Mouse (Mus musculus) hindbrain, embryonic 15.5 days (tissue): ENCODE measurements around the gene Atf7. TPM values are rescaled to one million over a fixed set of nuclear protein-coding genes. Genes with fewer than 3 reads are reported as not detected.

Experiments
- ATAC-seq: fragments of 200-750 bp; cut with Nextera tagmentation; 2 replicates; pipeline ENCODE4 v1.8.0; 2017; ENCODE audit warnings: low read depth, moderate number of reproducible peaks, moderate TSS enrichment; ENCODE audit not compliant: low FRiP score
- H3K27ac ChIP-seq: fragments of 300-500 bp; sonication (generic); replicated peaks from 2 replicates; pipeline ENCODE4 v1.5.1; 2015; ENCODE audit warnings: mild to moderate bottlenecking, inconsistent platforms
- H3K27me3 ChIP-seq: fragments of 300-500 bp; sonication (generic); 2 replicates; pipeline ENCODE4 v1.6.1; 2015; ENCODE audit warnings: control low read depth, inconsistent platforms
- H3K36me3 ChIP-seq: fragments of 300-500 bp; sonication (generic); 2 replicates; pipeline ENCODE4 v1.6.1; 2015; ENCODE audit warnings: control low read depth, inconsistent platforms
- H3K4me1 ChIP-seq: fragments of 300-500 bp; sonication (generic); replicated peaks from 2 replicates; pipeline ENCODE4 v1.6.1; 2015; ENCODE audit warnings: control low read depth, inconsistent platforms
- H3K4me2 ChIP-seq: fragments of 300-500 bp; sonication (generic); 2 replicates; pipeline ENCODE4 v1.6.1; 2015; ENCODE audit warnings: moderate library complexity, mild to moderate bottlenecking, inconsistent platforms
- H3K4me3 ChIP-seq: fragments of 300-500 bp; sonication (generic); 2 replicates; pipeline ENCODE4 v1.5.1; 2015; ENCODE audit warnings: mild to moderate bottlenecking, inconsistent platforms
- H3K9ac ChIP-seq: fragments of 300-500 bp; sonication (generic); 2 replicates; pipeline ENCODE4 v1.6.1; 2015; ENCODE audit warnings: inconsistent platforms
- H3K9me3 ChIP-seq: fragments of 300-500 bp; sonication (generic); 2 replicates; pipeline ENCODE4 v1.6.1; 2016; ENCODE audit warnings: control low read depth, inconsistent platforms
- WGBS: fragments of 180-500 bp; shearing (Covaris S2); methylation state at CpG from one replicate; pipeline ENCODE4 v1.1.7; 2015; 5-methylcytosine and 5-hydroxymethylcytosine counted together
- microRNA counts: library from miRNA; unstranded; fragments of <30 nt; microRNA quantifications from one replicate; lab custom pipeline; 2016
- microRNA-seq: library from miRNA; unstranded; fragments of <30 nt; microRNA quantifications from one replicate; pipeline ENCODE4, GENCODE M21; 2016
- polyA plus RNA-seq: library from polyadenylated mRNA; unstranded; fragments of >200 nt; fragmentation: Nextera tagmentation; extraction: Ambion mirVana; gene quantifications from 2 replicates; pipeline ENCODE4 v1.2.1, GENCODE M21; 2015

The Atf7 gene
- polyA plus RNA-seq, 1 experiment from 2014 or later = 19.8 TPM

- Histone ChIP-seq H3K9me3 (no peaks in the 10 kb centered on the region), H3K4me3 (no peak overlapping the region), H3K4me2 (no peak overlapping the region), H3K27ac (no peak overlapping the region), H3K9ac (no peak overlapping the region), H3K36me3 (peaks cover 89% of the 10 kb centered on the region), H3K27me3 (no peaks in the 10 kb centered on the region), H3K4me1 (no peaks in the 10 kb centered on the region)
- ATAC-seq = no peak
- WGBS = 89% methylated on average over 19 of the region's 19 CpGs
These were observed 124.0 kb downstream of the Atf7 start for GRCm38 (mm10) chr15:102501084-102501814.

DNA sequence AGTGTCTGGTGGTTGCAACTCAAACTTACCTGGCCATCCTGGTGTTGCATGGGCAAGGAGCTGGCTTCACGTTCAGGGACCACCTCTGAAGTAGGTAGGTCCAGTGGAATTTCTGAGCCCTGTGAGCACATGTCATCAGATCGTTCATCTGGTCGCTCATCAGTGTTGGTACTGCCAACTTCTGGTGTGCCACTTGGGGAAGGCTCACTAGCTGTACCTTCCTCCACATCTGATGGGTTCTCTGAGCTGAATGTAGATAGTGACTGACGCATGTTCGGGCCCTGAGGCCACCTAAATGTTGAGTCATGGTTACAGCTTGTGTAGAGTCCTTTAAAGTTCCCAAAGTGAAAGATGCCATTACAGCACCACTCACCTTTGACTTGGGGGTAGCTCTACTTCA is 124.8 kb downstream of the Atf7 start:
- peaks cover 86% of the 10 kb centered on the region for H3K36me3 ChIP-seq
- no peak overlapping the region for H3K9ac ChIP-seq
- WGBS = 87% methylated on average over 5 of the region's 5 CpGs
- no peaks in the 10 kb centered on the region for H3K4me1 ChIP-seq
- H3K9me3 ChIP-seq = no peaks in the 10 kb centered on the region
- no peak overlapping the region for H3K4me3 ChIP-seq
- no peak overlapping the region for H3K27ac ChIP-seq
- no peaks in the 10 kb centered on the region for H3K27me3 ChIP-seq
- no peak overlapping the region for H3K4me2 ChIP-seq
- no peak for ATAC-seq

- no peak overlapping the region for H3K27ac ChIP-seq
- H3K27me3 ChIP-seq = no peaks in the 10 kb centered on the region
- WGBS = 88% methylated on average over 6 of the region's 6 CpGs
- H3K36me3 ChIP-seq = peaks cover 85% of the 10 kb centered on the region
- no peaks in the 10 kb centered on the region for H3K9me3 ChIP-seq
- no peak overlapping the region for H3K4me3 ChIP-seq
- H3K9ac ChIP-seq = no peak overlapping the region
- no peak for ATAC-seq
- no peaks in the 10 kb centered on the region for H3K4me1 ChIP-seq
- no peak overlapping the region for H3K4me2 ChIP-seq
These were observed 125.4 kb downstream of the Atf7 start for GRCm38 (mm10) chr15:102499851-102500250.

- peaks cover 84% of the 10 kb centered on the region for H3K36me3 ChIP-seq
- no peak overlapping the region for H3K4me3 ChIP-seq
- H3K27ac ChIP-seq = no peak overlapping the region
- H3K4me2 ChIP-seq = no peak overlapping the region
- no peaks in the 10 kb centered on the region for H3K27me3 ChIP-seq
- H3K4me1 ChIP-seq = no peaks in the 10 kb centered on the region
- no peak overlapping the region for H3K9ac ChIP-seq
- ATAC-seq = no peak
- 79% methylated on average over 3 of the region's 3 CpGs for WGBS
- no peaks in the 10 kb centered on the region for H3K9me3 ChIP-seq
These were observed 125.9 kb downstream of the Atf7 start for GRCm38 (mm10) chr15:102499370-102499769.

DNA sequence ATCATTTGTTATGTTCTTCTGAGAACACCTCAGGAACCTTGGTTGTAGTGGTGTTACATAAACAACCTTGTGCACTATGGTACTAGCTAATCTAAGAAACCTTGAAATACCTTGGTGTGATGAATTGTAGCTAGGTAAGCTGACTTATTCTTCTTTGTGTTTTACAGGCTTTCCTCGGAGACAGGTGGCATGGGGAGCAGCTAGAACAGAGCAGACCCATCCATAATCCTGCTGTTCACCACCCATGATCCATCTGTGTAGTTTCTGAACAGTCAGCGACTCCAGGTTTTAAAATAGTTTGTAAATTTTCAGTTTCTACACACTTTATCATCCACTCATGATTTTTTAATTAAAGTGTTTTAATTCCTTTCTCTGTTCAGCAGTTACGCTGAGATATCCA is 126.9 kb downstream of the Atf7 start:
- WGBS = 87% methylated on average over 3 of the region's 3 CpGs
- no peaks in the 10 kb centered on the region for H3K27me3 ChIP-seq
- no peaks in the 10 kb centered on the region for H3K9me3 ChIP-seq
- no peak overlapping the region for H3K9ac ChIP-seq
- ATAC-seq = no peak
- H3K4me1 ChIP-seq = no peaks in the 10 kb centered on the region
- H3K4me3 ChIP-seq = no peak overlapping the region
- no peak overlapping the region for H3K4me2 ChIP-seq
- peaks cover 84% of the 10 kb centered on the region for H3K36me3 ChIP-seq
- H3K27ac ChIP-seq = no peak overlapping the region

GRCm38 (mm10) chr15:102487664-102488063 is 137.6 kb downstream of the Atf7 start:
- Histone ChIP-seq H3K36me3 (peaks cover 82% of the 10 kb centered on the region), H3K9ac (no peak overlapping the region), H3K9me3 (no peaks in the 10 kb centered on the region), H3K27ac (no peak overlapping the region), H3K27me3 (no peaks in the 10 kb centered on the region), H3K4me2 (no peak overlapping the region), H3K4me3 (no peak overlapping the region), H3K4me1 (no peaks in the 10 kb centered on the region)
- 76% methylated on average over 1 of the region's 1 CpGs for WGBS
- ATAC-seq = no peak

DNA sequence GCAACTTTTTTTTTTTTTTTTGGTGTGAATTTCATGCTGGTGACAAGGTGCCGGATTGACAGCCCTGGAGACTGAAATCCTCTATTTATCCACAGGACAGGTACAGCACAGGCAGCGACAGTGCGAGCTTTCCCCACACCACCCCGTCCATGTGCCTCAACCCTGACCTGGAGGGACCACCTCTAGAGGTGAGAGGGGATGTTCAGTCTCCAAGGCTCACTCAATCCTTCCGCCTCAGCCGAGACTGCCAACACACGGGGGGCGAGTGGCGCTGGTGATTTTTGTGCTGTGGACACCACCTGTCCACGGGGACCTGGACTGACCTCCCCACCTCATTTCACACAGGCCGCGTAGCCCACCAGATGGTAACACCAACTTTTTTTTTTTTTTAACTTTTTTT is 139.4 kb downstream of the Atf7 start:
- Histone ChIP-seq H3K27ac (no peak overlapping the region), H3K36me3 (peaks cover 86% of the 10 kb centered on the region), H3K4me2 (no peak overlapping the region), H3K4me1 (no peaks in the 10 kb centered on the region), H3K9me3 (no peaks in the 10 kb centered on the region), H3K4me3 (no peak overlapping the region), H3K27me3 (no peaks in the 10 kb centered on the region), H3K9ac (no peak overlapping the region)
- 91% methylated on average over 12 of the region's 12 CpGs for WGBS
- no peak for ATAC-seq

DNA sequence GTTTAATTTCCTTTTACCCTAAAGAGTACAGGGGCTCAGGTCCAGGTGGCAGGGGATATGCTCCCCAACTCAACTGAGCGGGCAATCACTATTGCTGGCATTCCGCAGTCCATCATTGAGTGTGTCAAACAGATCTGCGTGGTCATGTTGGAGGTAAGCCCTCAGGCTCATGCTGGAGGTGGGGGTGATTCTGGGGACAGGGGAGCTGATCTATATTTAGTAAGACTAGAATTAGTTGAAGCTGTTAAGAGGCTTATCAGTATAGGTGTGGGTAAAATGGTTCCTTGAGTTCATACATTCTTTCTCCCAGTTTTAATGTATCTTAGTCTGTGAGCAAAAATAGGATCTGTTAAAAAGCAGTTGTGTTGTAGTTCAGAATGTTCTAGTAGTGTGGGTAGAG is 142.1 kb downstream of the Atf7 start:
- Histone ChIP-seq H3K9me3 (no peaks in the 10 kb centered on the region), H3K4me1 (no peaks in the 10 kb centered on the region), H3K36me3 (peaks cover 82% of the 10 kb centered on the region), H3K9ac (no peak overlapping the region), H3K4me3 (no peak overlapping the region), H3K27ac (no peak overlapping the region), H3K4me2 (no peak overlapping the region), H3K27me3 (no peaks in the 10 kb centered on the region)
- ATAC-seq = no peak
- 91% methylated on average over 3 of the region's 3 CpGs for WGBS

MicroRNAs encoded within 50 kb of the gene (microRNA counts, 519-probe panel; counts per million panel counts)
- microRNA mmu-miR-688 (lab: Ali Mortazavi, UCI) = 2,307 counts per million, percentile 30 among the panel's probes with 10 or more counts

Small RNAs within 50 kb of the gene (microRNA-seq; reads per million reads assigned to microRNA genes)
- not detected for gene Mir688

Other genes with a start within 250 kb of the Atf7 start
- gene Sp1, start 219.3 kb downstream of the Atf7 start, polyA plus RNA-seq = 3.4 and 4.0 TPM in 2 replicates
- gene Amhr2, start 180.1 kb downstream of the Atf7 start, polyA plus RNA-seq = 0.21 and 0.52 TPM in 2 replicates
- gene Prr13, start 166.4 kb downstream of the Atf7 start, polyA plus RNA-seq = 88.7 and 98.5 TPM in 2 replicates
- gene Pcbp2, start 154.9 kb downstream of the Atf7 start, polyA plus RNA-seq = 124 and 126 TPM in 2 replicates
- 9.5 and 14.8 TPM in 2 replicates for gene Gm10337, start 121.7 kb downstream of the Atf7 start, polyA plus RNA-seq
- 55.7 and 58.3 TPM in 2 replicates for gene Map3k12, start 108.4 kb downstream of the Atf7 start, polyA plus RNA-seq
- gene Tarbp2, start 107.3 kb downstream of the Atf7 start, polyA plus RNA-seq = 98.0 and 104 TPM in 2 replicates
- 4.8 and 5.3 TPM in 2 replicates for gene Npff, start 100.5 kb downstream of the Atf7 start, polyA plus RNA-seq
- gene Gm28047, start 397 bp downstream of the Atf7 start, polyA plus RNA-seq = not detected in 2 replicates
- gene Atp5g2, start 46.9 kb upstream of the Atf7 start, polyA plus RNA-seq = 44.4 and 51.0 TPM in 2 replicates
- 40.3 and 43.3 TPM in 2 replicates for gene Calcoco1, start 96.7 kb upstream of the Atf7 start, polyA plus RNA-seq